Comparison of ENCODE assay signal across 14 mouse cellular contexts in the genomic region with DNA sequence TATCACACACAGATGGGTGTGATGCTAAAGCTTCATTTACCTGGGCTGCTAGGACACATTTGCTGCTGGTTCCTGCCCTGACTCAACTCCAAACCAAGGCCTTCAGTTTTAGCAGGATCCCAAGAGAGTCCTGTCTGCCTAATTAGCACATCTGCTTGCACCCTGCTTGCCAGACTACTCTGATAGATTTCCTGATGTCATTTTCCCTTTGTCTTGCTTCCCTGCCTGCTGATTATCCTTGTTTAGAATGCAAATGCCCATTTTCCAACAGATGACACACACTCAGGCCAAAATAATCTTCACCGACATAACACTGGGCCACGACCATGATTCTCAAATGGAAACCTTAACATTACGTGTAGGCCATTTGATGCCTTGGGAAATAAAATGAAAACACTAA. TPM values are rescaled to one million over a fixed set of nuclear protein-coding genes. Genes with fewer than 3 reads are reported as not detected.
DNase-seq lines count a peak whose midpoint lies in the region; ATAC-seq and TF ChIP-seq lines count a peak whose summit lies in the region.
"Had no signal": no experiment of that assay in that cellular context is flagged by ENCODE, and none has a peak within 500 bp of the region (broad histone marks: within the 10 kb centered on the region; RNA-seq: fewer than 3 reads in every experiment).

No protein-coding gene starts in this region.

- 34% methylated on average over 3 of the region's 3 CpGs for WGBS in hindbrain, embryonic 13.5 days

- peak; percentile 85 for DNase-seq in brain, embryonic 14.5 days (ENCODE audit: low read depth)
- DNase-seq in retina, embryonic 14.5 days (ENCODE audit: low spot score), result peak; percentile 16
- DNase-seq in lung, postnatal 4 days, result no peak
- DNase-seq in layer of hippocampus, postnatal 36 days, result no peak
- DNase-seq: cerebellum, adult 11 months; kidney, postnatal 14 days; lung, adult 18-20 months; right cerebral cortex, adult 18-20 months had no signal

- TF ChIP-seq CTCF in brain, embryonic 14.5 days (IDR thresholded peaks at IDR 0.05; ENCODE audit: borderline replicate concordance, extremely low read depth, insufficient read depth, insufficient read length), result no peak

- H3K4me3 ChIP-seq in megakaryocyte, embryonic 14.5 days (replicated peaks), result peak overlapping the region; percentile 1
- no peak overlapping the region for H3K4me3 ChIP-seq in hindbrain, embryonic 13.5 days
- H3K4me3 ChIP-seq: embryonic facial prominence, embryonic 15.5 days; intestine, embryonic 15.5 days; limb, embryonic 10.5 days had no signal

- H3K27ac ChIP-seq in hindbrain, embryonic 13.5 days, result peak overlapping the region; percentile 71
- H3K27ac ChIP-seq: embryonic facial prominence, embryonic 15.5 days; intestine, embryonic 15.5 days; limb, embryonic 10.5 days had no signal

- peaks cover 73% of the 10 kb centered on the region for H3K4me1 ChIP-seq in megakaryocyte, embryonic 14.5 days
- peaks cover 24% of the 10 kb centered on the region for H3K4me1 ChIP-seq in hindbrain, embryonic 13.5 days (replicated peaks)
- H3K4me1 ChIP-seq: embryonic facial prominence, embryonic 15.5 days; intestine, embryonic 15.5 days had no signal

- no peaks in the 10 kb centered on the region for H3K27me3 ChIP-seq in megakaryocyte, embryonic 14.5 days (replicated peaks)
- H3K27me3 ChIP-seq in hindbrain, embryonic 13.5 days, result no peaks in the 10 kb centered on the region
- H3K27me3 ChIP-seq: embryonic facial prominence, embryonic 15.5 days; intestine, embryonic 15.5 days had no signal

- no peak overlapping the region for H3K9ac ChIP-seq in hindbrain, embryonic 13.5 days
- H3K9ac ChIP-seq: embryonic facial prominence, embryonic 15.5 days; intestine, embryonic 15.5 days had no signal

- H3K9me3 ChIP-seq in megakaryocyte, embryonic 14.5 days, result peaks cover 6% of the 10 kb centered on the region
- no peaks in the 10 kb centered on the region for H3K9me3 ChIP-seq in hindbrain, embryonic 13.5 days
- H3K9me3 ChIP-seq: embryonic facial prominence, embryonic 15.5 days; intestine, embryonic 15.5 days; limb, embryonic 10.5 days had no signal

- peaks cover 25% of the 10 kb centered on the region for H3K36me3 ChIP-seq in megakaryocyte, embryonic 14.5 days (replicated peaks; ENCODE audit: low read length)
- no peaks in the 10 kb centered on the region for H3K36me3 ChIP-seq in hindbrain, embryonic 13.5 days
- H3K36me3 ChIP-seq: embryonic facial prominence, embryonic 15.5 days; intestine, embryonic 15.5 days; limb, embryonic 10.5 days had no signal

- no peak for TF ChIP-seq POLR2A in brain, embryonic 14.5 days (IDR thresholded peaks at IDR 0.05; ENCODE audit: borderline replicate concordance, extremely low read depth, insufficient read depth, insufficient read length, poor library complexity, severe bottlenecking)

- no peak for ATAC-seq in megakaryocyte, adult 5-6 weeks (ENCODE audit: poor library complexity, severe bottlenecking)
- peak; percentile 44; the same call in 1 of the 2 replicates for ATAC-seq in hindbrain, embryonic 13.5 days (ENCODE audit: low FRiP score)
- ATAC-seq: intestine, embryonic 15.5 days had no signal

- no peak overlapping the region for H3K4me2 ChIP-seq in hindbrain, embryonic 13.5 days
- H3K4me2 ChIP-seq: embryonic facial prominence, embryonic 15.5 days; intestine, embryonic 15.5 days had no signal

RNA-seq across cellular contexts. Expression of a gene that starts 41.4 kb away (rescaled TPM):
- 2.0 and 2.3 TPM in 2 replicates for polyA plus RNA-seq in megakaryocyte, embryonic 14.5 days (2012; ENCODE audit: insufficient read depth, low replicate concordance)
- total RNA-seq in megakaryocyte, adult 5-6 weeks (2015), result 73.0 and 85.6 TPM in 2 replicates
- 75.7 and 78.5 TPM in 2 replicates for total RNA-seq in megakaryocyte, adult 5-6 weeks (2017)
- 36.7 and 39.1 TPM in 2 replicates for polyA plus RNA-seq in brain, embryonic 14.5 days (2012; rRNA removed)
- polyA plus RNA-seq in hindbrain, embryonic 13.5 days (2015; fragmentation: Nextera tagmentation; extraction: Ambion mirVana), result 32.9 and 34.3 TPM in 2 replicates
- total RNA-seq in layer of hippocampus, postnatal 36 days (2021), result 10 to 100 TPM; 39.9 to 40.7 TPM

Comparison
In these comparisons a context has a peak if more than half of its experiments do, and no peak if none do; other contexts are left out.
1. DNase-seq: peak in brain, embryonic 14.5 days (single experiment) and retina, embryonic 14.5 days (single experiment); none in lung, postnatal 4 days (0 of 2) and layer of hippocampus, postnatal 36 days (0 of 2).
2. RNA of a gene that starts 41.4 kb away (polyA plus RNA-seq): 36.7 to 39.1 TPM in brain, embryonic 14.5 days and 32.9 to 34.3 TPM in hindbrain, embryonic 13.5 days; 2.0 to 2.3 TPM in megakaryocyte, embryonic 14.5 days; every median in the first group is over 10 times any median in the second.